Mouse (Mus musculus) thymus, adult 2 months (tissue): ENCODE measurements at regions not wholly inside any gene's neighbourhood (a gene's known extent, or its start where the extent isn't known, plus 50 kb on each side); places are given as distances from the start of the nearest gene placed in this dataset.

Experiments
- CTCF ChIP-seq: fragments of 200-500 bp; IDR thresholded peaks from 2 replicates; pipeline ENCODE4 v1.5.1; 2012; ENCODE audit warnings: mild to moderate bottlenecking, control low read depth, low read length, moderate library complexity, borderline replicate concordance; ENCODE audit not compliant: control insufficient read depth, poor library complexity, insufficient read depth; ENCODE audit errors: extremely low read depth
- POLR2A ChIP-seq: fragments of 200-500 bp; IDR thresholded peaks from 2 replicates; pipeline ENCODE4 v1.6.1; 2012; ENCODE audit warnings: mild to moderate bottlenecking, low read length, control low read depth, moderate library complexity; ENCODE audit not compliant: control insufficient read depth, poor library complexity, insufficient read depth; ENCODE audit errors: extremely low read depth

DNA sequence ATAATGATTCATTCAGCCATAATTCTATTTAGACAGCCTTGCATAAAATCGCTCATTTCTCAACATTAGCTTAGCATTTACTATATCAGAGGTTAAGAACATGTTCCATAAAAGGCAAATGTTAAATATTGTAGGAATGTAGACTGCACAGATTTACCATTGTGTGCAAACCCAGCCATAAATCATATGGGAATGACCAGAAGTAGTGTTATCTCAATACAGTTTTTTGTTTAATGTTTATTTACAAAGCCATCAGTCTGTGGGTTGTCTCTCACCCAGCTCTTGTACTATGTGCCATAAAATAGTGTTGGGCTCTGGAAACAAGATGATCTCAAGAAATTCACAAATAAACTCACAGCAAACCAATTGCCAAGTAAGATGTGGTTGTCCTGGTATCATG lies 220.0 kb upstream of the Gm12728 start:
- TF ChIP-seq CTCF = no peak
- no peak for TF ChIP-seq POLR2A
